Mouse (Mus musculus): ENCODE results near the gene Serp2. TPM values are rescaled to one million over a fixed set of nuclear protein-coding genes. Genes with fewer than 3 reads are reported as not detected.

Serp2 gene
- polyA plus RNA-seq, 1 experiment = not detected

GRCm38 (mm10) chr14:76594351-76594885 is 37.7 kb upstream of the Serp2 start:
- WGBS = 76% methylated on average over 6 of the region's 6 CpGs
- Histone ChIP-seq H3K27ac (ENCODE audit: insufficient read depth, low read depth, low read length) (no peak overlapping the region), H3K4me1 (ENCODE audit: control insufficient read depth, insufficient read depth, low read length) (peaks cover 12% of the 10 kb centered on the region), H3K4me3 (ENCODE audit: insufficient read depth, low read depth, low read length) (no peak overlapping the region)
- TF ChIP-seq POLR2A (IDR thresholded peaks at IDR 0.05; ENCODE audit: insufficient read depth, low read depth, low read length) = no peak
- no peak for TF ChIP-seq CTCF (IDR thresholded peaks at IDR 0.05; ENCODE audit: insufficient read depth, low read depth, low read length)

- Histone ChIP-seq H3K4me3 (ENCODE audit: insufficient read depth, low read depth, low read length) (no peak overlapping the region), H3K4me1 (ENCODE audit: control insufficient read depth, insufficient read depth, low read length) (peaks cover 8% of the 10 kb centered on the region), H3K27ac (ENCODE audit: insufficient read depth, low read depth, low read length) (no peak overlapping the region)
- WGBS = 95% methylated on average over 15 of the region's 15 CpGs
- TF ChIP-seq POLR2A (IDR thresholded peaks at IDR 0.05; ENCODE audit: insufficient read depth, low read depth, low read length) = no peak
- TF ChIP-seq CTCF (IDR thresholded peaks at IDR 0.05; ENCODE audit: insufficient read depth, low read depth, low read length) = no peak
Observed at GRCm38 (mm10) chr14:76593630-76594193, 37.0 kb upstream of the Serp2 start.

- Histone ChIP-seq H3K4me3 (ENCODE audit: insufficient read depth, low read depth, low read length) (no peak overlapping the region), H3K4me1 (ENCODE audit: control insufficient read depth, insufficient read depth, low read length) (peaks cover 4% of the 10 kb centered on the region; the same call in 1 of the 2 replicates), H3K27ac (ENCODE audit: insufficient read depth, low read depth, low read length) (no peak overlapping the region)
- WGBS = 91% methylated on average over 12 of the region's 12 CpGs
- TF ChIP-seq CTCF (IDR thresholded peaks at IDR 0.05; ENCODE audit: insufficient read depth, low read depth, low read length) (no peak), POLR2A (IDR thresholded peaks at IDR 0.05; ENCODE audit: insufficient read depth, low read depth, low read length) (no peak)
Observed at GRCm38 (mm10) chr14:76592721-76593120, 36.0 kb upstream of the Serp2 start.

GRCm38 (mm10) chr14:76592090-76592489 is 35.4 kb upstream of the Serp2 start:
- H3K4me3 ChIP-seq (ENCODE audit: insufficient read depth, low read depth, low read length) = no peak overlapping the region
- WGBS = 81% methylated on average over 6 of the region's 6 CpGs
- peaks cover 4% of the 10 kb centered on the region; the same call in 1 of the 2 replicates for H3K4me1 ChIP-seq (ENCODE audit: control insufficient read depth, insufficient read depth, low read length)
- H3K27ac ChIP-seq (ENCODE audit: insufficient read depth, low read depth, low read length) = no peak overlapping the region
- TF ChIP-seq CTCF (IDR thresholded peaks at IDR 0.05; ENCODE audit: insufficient read depth, low read depth, low read length) (no peak), POLR2A (IDR thresholded peaks at IDR 0.05; ENCODE audit: insufficient read depth, low read depth, low read length) (no peak)

GRCm38 (mm10) chr14:76590134-76590533 is 33.4 kb upstream of the Serp2 start:
- H3K27ac ChIP-seq (ENCODE audit: insufficient read depth, low read depth, low read length) = no peak overlapping the region
- 80% methylated on average over 7 of the region's 7 CpGs for WGBS
- no peaks in the 10 kb centered on the region for H3K4me1 ChIP-seq (ENCODE audit: control insufficient read depth, insufficient read depth, low read length)
- TF ChIP-seq POLR2A (IDR thresholded peaks at IDR 0.05; ENCODE audit: insufficient read depth, low read depth, low read length) (no peak), CTCF (IDR thresholded peaks at IDR 0.05; ENCODE audit: insufficient read depth, low read depth, low read length) (no peak)
- no peak overlapping the region for H3K4me3 ChIP-seq (ENCODE audit: insufficient read depth, low read depth, low read length)

- TF ChIP-seq POLR2A (IDR thresholded peaks at IDR 0.05; ENCODE audit: insufficient read depth, low read depth, low read length) = no peak
- TF ChIP-seq CTCF (IDR thresholded peaks at IDR 0.05; ENCODE audit: insufficient read depth, low read depth, low read length) = no peak
- H3K27ac ChIP-seq (ENCODE audit: insufficient read depth, low read depth, low read length) = no peak overlapping the region
- WGBS = 96% methylated on average over 1 of the region's 1 CpGs
- H3K4me1 ChIP-seq (ENCODE audit: control insufficient read depth, insufficient read depth, low read length) = no peaks in the 10 kb centered on the region
- H3K4me3 ChIP-seq (ENCODE audit: insufficient read depth, low read depth, low read length) = no peak overlapping the region
Observed at GRCm38 (mm10) chr14:76589671-76590070, 33.0 kb upstream of the Serp2 start.

- no peak overlapping the region for H3K27ac ChIP-seq (ENCODE audit: insufficient read depth, low read depth, low read length)
- H3K4me1 ChIP-seq (ENCODE audit: control insufficient read depth, insufficient read depth, low read length) = no peaks in the 10 kb centered on the region
- TF ChIP-seq POLR2A (IDR thresholded peaks at IDR 0.05; ENCODE audit: insufficient read depth, low read depth, low read length) (no peak), CTCF (IDR thresholded peaks at IDR 0.05; ENCODE audit: insufficient read depth, low read depth, low read length) (no peak)
- WGBS = 64% methylated on average over 13 of the region's 13 CpGs
- H3K4me3 ChIP-seq (ENCODE audit: insufficient read depth, low read depth, low read length) = no peak overlapping the region
Observed at GRCm38 (mm10) chr14:76585831-76586405, 29.2 kb upstream of the Serp2 start.

GRCm38 (mm10) chr14:76583985-76584384 is 27.3 kb upstream of the Serp2 start:
- 92% methylated on average over 7 of the region's 7 CpGs for WGBS
- no peak for TF ChIP-seq CTCF (IDR thresholded peaks at IDR 0.05; ENCODE audit: insufficient read depth, low read depth, low read length)
- no peak for TF ChIP-seq POLR2A (IDR thresholded peaks at IDR 0.05; ENCODE audit: insufficient read depth, low read depth, low read length)
- Histone ChIP-seq H3K4me3 (ENCODE audit: insufficient read depth, low read depth, low read length) (no peak overlapping the region), H3K27ac (ENCODE audit: insufficient read depth, low read depth, low read length) (no peak overlapping the region), H3K4me1 (ENCODE audit: control insufficient read depth, insufficient read depth, low read length) (no peaks in the 10 kb centered on the region)

Measured in olfactory bulb, adult 2 months (tissue).